Mouse (Mus musculus): ENCODE data around the gene Manbal. TPM values are rescaled to one million over a fixed set of nuclear protein-coding genes. Genes with fewer than 3 reads are reported as not detected.

Gene Manbal
- polyA plus RNA-seq, 2 experiments, result 9.1 to 14.6 TPM

DNA sequence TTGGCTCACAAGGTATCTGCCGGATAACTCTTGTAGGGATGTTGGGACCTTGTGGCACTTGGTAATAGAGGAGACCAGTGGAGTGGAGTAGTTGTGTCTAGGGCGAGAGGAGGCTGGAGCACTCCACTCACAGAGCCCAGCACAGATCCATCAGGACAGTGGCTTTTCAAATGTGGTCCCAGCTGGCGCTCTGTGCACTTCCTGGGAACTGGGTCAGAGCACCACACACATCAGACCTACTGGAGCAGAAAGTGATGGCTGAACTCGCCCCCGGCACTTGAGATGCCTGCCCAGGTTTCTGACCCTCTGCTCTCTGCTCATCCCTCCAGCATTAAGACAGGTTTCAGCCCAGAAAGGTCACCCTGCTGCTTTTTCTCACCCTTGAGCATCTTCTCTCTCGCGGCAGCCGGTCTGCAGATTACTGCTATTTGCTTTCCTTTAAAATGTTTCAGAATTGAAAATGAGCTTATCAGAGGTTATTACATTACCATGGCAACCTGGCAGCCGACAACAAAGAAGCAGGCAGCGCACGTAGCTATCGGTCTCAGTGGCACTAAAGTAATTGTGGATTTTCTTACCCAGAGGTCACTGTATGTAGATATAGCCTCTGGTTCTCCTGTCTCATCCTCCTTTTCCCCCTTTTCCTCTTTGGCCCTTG is 18.1 kb upstream of the Manbal start:
- ATAC-seq (ENCODE audit: insufficient read depth) (no peak), DNase-seq (ENCODE audit: low read depth in 3 of 3, low spot score in 3 of 3) (no peak)
- no peak overlapping the region for H3K4me3 ChIP-seq (ENCODE audit: insufficient read depth in 1 of 2, low read depth in 2 of 2, low read length in 2 of 2)
- no peak overlapping the region for H3K9ac ChIP-seq (replicated peaks)
- no peaks in the 10 kb centered on the region for H3K36me3 ChIP-seq (replicated peaks; ENCODE audit: control insufficient read depth, insufficient read depth, low read depth)
- TF ChIP-seq EP300 (IDR thresholded peaks at IDR 0.05; ENCODE audit: low read depth) (no peak), CTCF (IDR thresholded peaks at IDR 0.05; ENCODE audit: low read depth) (no peak)
- no peaks in the 10 kb centered on the region for H3K9me3 ChIP-seq (ENCODE audit: control insufficient read depth, low read length)
- no peak overlapping the region for H3K27ac ChIP-seq
- H3K4me2 ChIP-seq (ENCODE audit: low read depth), result no peak overlapping the region
- WGBS (ENCODE audit: insufficient replicate concordance), result 59% methylated on average over 12 of the region's 12 CpGs
- H3K27me3 ChIP-seq (ENCODE audit: control insufficient read depth, insufficient read depth, low read length), result no peaks in the 10 kb centered on the region
- no peaks in the 10 kb centered on the region for H3K4me1 ChIP-seq (replicated peaks; ENCODE audit: control insufficient read depth in 2 of 2, insufficient read depth in 2 of 2, low read length in 1 of 2)

DNA sequence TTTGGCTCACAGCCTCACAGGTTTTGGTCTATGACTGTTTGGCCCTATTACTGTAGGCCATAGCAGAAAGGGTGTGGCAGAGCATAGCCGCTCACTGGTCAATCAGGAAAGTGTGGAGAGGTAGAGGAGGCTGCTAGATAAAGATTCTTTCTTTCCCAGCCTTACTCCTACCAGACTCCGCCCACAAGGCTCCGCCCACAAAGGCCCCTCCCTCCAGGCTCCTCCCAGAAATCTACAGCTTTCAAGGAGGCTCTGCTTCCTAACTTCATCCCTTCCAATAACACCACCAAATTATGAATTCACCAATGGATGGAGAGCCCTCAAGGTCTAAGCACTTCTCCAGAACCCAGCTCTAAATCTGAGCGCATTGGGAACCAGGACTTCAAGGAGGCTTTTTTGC is 14.2 kb upstream of the Manbal start:
- H3K36me3 ChIP-seq (replicated peaks; ENCODE audit: control insufficient read depth, insufficient read depth, low read depth), result no peaks in the 10 kb centered on the region
- no peaks in the 10 kb centered on the region for H3K27me3 ChIP-seq (ENCODE audit: control insufficient read depth, insufficient read depth, low read length)
- H3K4me2 ChIP-seq (ENCODE audit: low read depth), result no peak overlapping the region
- no peak overlapping the region for H3K4me3 ChIP-seq (ENCODE audit: insufficient read depth in 1 of 2, low read depth in 2 of 2, low read length in 2 of 2)
- ATAC-seq (ENCODE audit: insufficient read depth) (no peak), DNase-seq (ENCODE audit: low read depth in 3 of 3, low spot score in 3 of 3) (no peak)
- no peaks in the 10 kb centered on the region for H3K9me3 ChIP-seq (ENCODE audit: control insufficient read depth, low read length)
- H3K27ac ChIP-seq, result no peak overlapping the region
- TF ChIP-seq CTCF (IDR thresholded peaks at IDR 0.05; ENCODE audit: low read depth), result no peak
- no peak for TF ChIP-seq EP300 (IDR thresholded peaks at IDR 0.05; ENCODE audit: low read depth)
- H3K4me1 ChIP-seq (replicated peaks; ENCODE audit: control insufficient read depth in 2 of 2, insufficient read depth in 2 of 2, low read length in 1 of 2), result no peaks in the 10 kb centered on the region
- H3K9ac ChIP-seq (replicated peaks), result no peak overlapping the region
- WGBS (ENCODE audit: insufficient replicate concordance), result 46% methylated on average over 4 of the region's 4 CpGs

DNA sequence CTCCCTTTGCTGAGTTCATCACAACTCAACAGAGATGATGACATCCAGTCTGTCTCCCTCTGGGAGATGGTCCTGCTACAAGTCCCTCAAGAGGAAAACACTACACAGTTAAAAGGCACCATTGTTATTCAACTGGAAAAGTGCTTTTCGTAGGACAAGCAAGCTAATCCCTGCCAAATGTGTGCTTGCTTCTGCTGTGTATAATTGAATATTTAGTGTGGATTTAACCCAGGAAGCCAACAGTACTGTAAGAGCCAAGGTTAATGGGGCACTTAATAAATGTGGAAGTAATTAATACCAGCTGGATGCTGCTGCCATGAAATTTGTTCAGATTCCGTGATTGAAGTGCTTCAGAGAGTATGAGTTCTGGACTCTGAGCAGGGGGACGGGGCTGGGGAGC is 13.3 kb upstream of the Manbal start:
- TF ChIP-seq CTCF (IDR thresholded peaks at IDR 0.05; ENCODE audit: low read depth), result no peak
- no peak for TF ChIP-seq EP300 (IDR thresholded peaks at IDR 0.05; ENCODE audit: low read depth)
- ATAC-seq (ENCODE audit: insufficient read depth) (no peak), DNase-seq (ENCODE audit: low read depth in 3 of 3, low spot score in 3 of 3) (no peak)
- no peaks in the 10 kb centered on the region for H3K9me3 ChIP-seq (ENCODE audit: control insufficient read depth, low read length)
- WGBS (ENCODE audit: insufficient replicate concordance), result 58% methylated on average over 3 of the region's 3 CpGs
- H3K4me3 ChIP-seq (ENCODE audit: insufficient read depth in 1 of 2, low read depth in 2 of 2, low read length in 2 of 2), result no peak overlapping the region
- H3K27me3 ChIP-seq (ENCODE audit: control insufficient read depth, insufficient read depth, low read length), result no peaks in the 10 kb centered on the region
- H3K36me3 ChIP-seq (replicated peaks; ENCODE audit: control insufficient read depth, insufficient read depth, low read depth), result no peaks in the 10 kb centered on the region
- no peaks in the 10 kb centered on the region for H3K4me1 ChIP-seq (replicated peaks; ENCODE audit: control insufficient read depth in 2 of 2, insufficient read depth in 2 of 2, low read length in 1 of 2)
- no peak overlapping the region for H3K27ac ChIP-seq
- H3K4me2 ChIP-seq (ENCODE audit: low read depth), result no peak overlapping the region
- no peak overlapping the region for H3K9ac ChIP-seq (replicated peaks)

DNA sequence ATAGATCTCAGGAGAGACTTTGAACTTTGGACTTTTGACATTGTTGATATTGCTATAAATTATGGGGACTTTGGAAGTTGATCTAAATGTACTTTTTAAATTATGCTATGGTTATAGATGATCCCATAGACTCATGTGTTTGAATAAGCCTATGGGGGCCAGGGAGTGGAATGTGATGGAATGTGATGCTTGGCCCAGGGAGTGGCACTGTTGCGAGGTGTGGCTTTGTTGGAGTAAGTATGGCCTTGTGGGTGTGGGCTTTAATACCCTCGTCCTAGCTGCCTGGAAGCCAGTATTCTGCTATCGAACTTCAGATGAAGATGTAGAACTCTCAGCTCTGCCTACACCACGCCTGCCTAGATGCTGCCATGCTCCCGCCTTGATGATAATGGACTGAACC is 7.4 kb upstream of the Manbal start:
- no peak for DNase-seq (ENCODE audit: low read depth in 3 of 3, low spot score in 3 of 3)
- Histone ChIP-seq H3K4me3 (ENCODE audit: insufficient read depth in 1 of 2, low read depth in 2 of 2, low read length in 2 of 2) (no peak overlapping the region), H3K4me2 (ENCODE audit: low read depth) (no peak overlapping the region), H3K9ac (replicated peaks) (no peak overlapping the region), H3K27me3 (ENCODE audit: control insufficient read depth, insufficient read depth, low read length) (no peaks in the 10 kb centered on the region), H3K4me1 (replicated peaks; ENCODE audit: control insufficient read depth in 2 of 2, insufficient read depth in 2 of 2, low read length in 1 of 2) (no peaks in the 10 kb centered on the region), H3K9me3 (ENCODE audit: control insufficient read depth, low read length) (no peaks in the 10 kb centered on the region), H3K27ac (no peak overlapping the region), H3K36me3 (replicated peaks; ENCODE audit: control insufficient read depth, insufficient read depth, low read depth) (no peaks in the 10 kb centered on the region)
- TF ChIP-seq CTCF (IDR thresholded peaks at IDR 0.05; ENCODE audit: low read depth) (no peak), EP300 (IDR thresholded peaks at IDR 0.05; ENCODE audit: low read depth) (no peak)
- no peak for ATAC-seq (ENCODE audit: insufficient read depth)
- 57% methylated on average over 5 of the region's 5 CpGs for WGBS (ENCODE audit: insufficient replicate concordance)

DNA sequence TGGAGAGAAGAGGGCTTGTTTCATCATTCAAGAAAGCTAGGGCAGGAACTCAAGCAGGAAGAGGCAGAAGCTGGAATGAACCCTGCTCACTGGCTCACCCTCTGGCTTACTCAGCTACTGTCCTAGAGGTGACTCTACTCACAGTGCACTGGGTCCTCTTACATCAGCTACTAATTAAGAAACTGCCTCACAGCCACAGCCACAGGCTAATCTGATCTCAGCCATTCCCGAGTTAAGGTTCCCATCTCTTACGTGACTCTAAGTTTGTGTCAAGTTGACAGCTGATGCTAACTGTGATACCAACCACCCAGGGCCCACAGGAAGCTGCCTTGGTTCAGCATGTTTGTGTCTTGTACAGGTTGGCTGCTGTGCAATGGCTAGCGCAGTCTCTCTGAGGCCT is 4.4 kb upstream of the Manbal start:
- Histone ChIP-seq H3K4me1 (replicated peaks; ENCODE audit: control insufficient read depth in 2 of 2, insufficient read depth in 2 of 2, low read length in 1 of 2) (peaks cover 4 to 6% of the 10 kb centered on the region in 2 experiments), H3K9ac (replicated peaks) (no peak overlapping the region), H3K27me3 (ENCODE audit: control insufficient read depth, insufficient read depth, low read length) (no peaks in the 10 kb centered on the region), H3K4me2 (ENCODE audit: low read depth) (no peak overlapping the region), H3K27ac (no peak overlapping the region), H3K4me3 (ENCODE audit: insufficient read depth in 1 of 2, low read depth in 2 of 2, low read length in 2 of 2) (no peak overlapping the region), H3K9me3 (ENCODE audit: control insufficient read depth, low read length) (no peaks in the 10 kb centered on the region), H3K36me3 (replicated peaks; ENCODE audit: control insufficient read depth, insufficient read depth, low read depth) (no peaks in the 10 kb centered on the region)
- no peak for ATAC-seq (ENCODE audit: insufficient read depth)
- DNase-seq (ENCODE audit: low read depth in 3 of 3, low spot score in 3 of 3), result no peak
- TF ChIP-seq EP300 (IDR thresholded peaks at IDR 0.05; ENCODE audit: low read depth), result no peak
- TF ChIP-seq CTCF (IDR thresholded peaks at IDR 0.05; ENCODE audit: low read depth), result no peak
- WGBS (ENCODE audit: insufficient replicate concordance), result 40% methylated on average over 3 of the region's 3 CpGs

Measured in liver, embryonic 14.5 days (tissue).